Mouse (Mus musculus) forebrain, postnatal 0 days (tissue): ENCODE results near the gene Vps37b. TPM values are rescaled to one million over a fixed set of nuclear protein-coding genes. Genes with fewer than 3 reads are reported as not detected.

Experiments
- ATAC-seq: fragments of 200-750 bp; cut with Nextera tagmentation; 2 replicates; pipeline ENCODE4 v1.8.0; 2017; ENCODE audit warnings: mild to moderate bottlenecking, moderate library complexity
- DNase-seq: peaks from one replicate; pipeline ENCODE4 v3.0.0-alpha.2; 2015
- H3K27ac ChIP-seq: fragments of 300-500 bp; sonication (generic); 2 replicates; pipeline ENCODE4 v1.5.1; 2014; ENCODE audit warnings: low read depth, mild to moderate bottlenecking, antibody characterized with exemption, low read length, moderate library complexity, mixed read lengths
- H3K27me3 ChIP-seq: fragments of 300-500 bp; sonication (generic); 2 replicates; pipeline ENCODE4 v1.6.1; 2014; ENCODE audit warnings: mild to moderate bottlenecking, low read length, mixed read lengths; ENCODE audit not compliant: insufficient read depth
- H3K36me3 ChIP-seq: fragments of 300-500 bp; sonication (generic); 2 replicates; pipeline ENCODE4 v1.6.1; 2014; ENCODE audit warnings: mild to moderate bottlenecking, moderate library complexity; ENCODE audit not compliant: insufficient read depth
- H3K4me1 ChIP-seq: fragments of 300-500 bp; sonication (generic); 2 replicates; pipeline ENCODE4 v1.6.1; 2014; ENCODE audit warnings: antibody characterized with exemption; ENCODE audit not compliant: insufficient read depth
- H3K4me2 ChIP-seq: fragments of 300-500 bp; sonication (generic); 2 replicates; pipeline ENCODE4 v1.6.1; 2014; ENCODE audit warnings: low read depth, mild to moderate bottlenecking, moderate library complexity
- H3K4me3 ChIP-seq: fragments of 300-500 bp; sonication (generic); 2 replicates; pipeline ENCODE4 v1.5.1; 2014; ENCODE audit warnings: low read depth, low read length, mixed read lengths
- H3K9ac ChIP-seq: fragments of 300-500 bp; sonication (generic); 2 replicates; pipeline ENCODE4 v1.6.1; 2014; ENCODE audit warnings: mild to moderate bottlenecking
- H3K9me3 ChIP-seq: fragments of 300-500 bp; sonication (generic); 2 replicates; pipeline ENCODE4 v1.6.1; 2016; ENCODE audit warnings: low read length
- CTCF ChIP-seq: sonication (generic); IDR thresholded peaks from 2 replicates; pipeline ENCODE4 v1.5.1; 2016; ENCODE audit warnings: antibody characterized with exemption, control low read depth, low read depth
- WGBS: fragments of 180-500 bp; shearing (Covaris S2); extraction: QIAGEN DNeasy Blood & Tissue Kit; methylation state at CpG from one replicate; pipeline ENCODE4 v1.1.7; 2014; 5-methylcytosine and 5-hydroxymethylcytosine counted together
- polyA plus RNA-seq: library from polyadenylated mRNA; unstranded; fragments of >200 nt; fragmentation: Nextera tagmentation; extraction: Ambion mirVana; gene quantifications from 2 replicates; pipeline ENCODE4 v1.2.1, GENCODE M21; 2015
- total RNA-seq: library from RNA; depleted of rRNA; stranded (reverse); fragments of >200 nt; gene quantifications from 2 replicates; pipeline ENCODE4 v1.2.3, GENCODE M21; 2014

Gene Vps37b
- total and polyA plus RNA-seq, 2 experiments from 2014 or later = 62.0 to 76.5 TPM

- no peak for DNase-seq
- H3K36me3 ChIP-seq = no peaks in the 10 kb centered on the region
- H3K4me1 ChIP-seq = peaks cover 12% of the 10 kb centered on the region
- TF ChIP-seq CTCF = no peak
- H3K4me3 ChIP-seq = peak overlapping the region; percentile 81
- ATAC-seq = no peak
- no peak overlapping the region for H3K27ac ChIP-seq
- peak overlapping the region; percentile 79 for H3K4me2 ChIP-seq
- 12% methylated on average over 11 of the region's 11 CpGs for WGBS
- H3K9me3 ChIP-seq = no peaks in the 10 kb centered on the region
- no peaks in the 10 kb centered on the region for H3K27me3 ChIP-seq
- H3K9ac ChIP-seq = peak overlapping the region; percentile 80
These were observed 57.4 kb downstream of the Vps37b start for GRCm38 (mm10) chr5:123974616-123975111.

- H3K4me2 ChIP-seq = peak overlapping the region; percentile 79
- H3K36me3 ChIP-seq = no peaks in the 10 kb centered on the region
- no peaks in the 10 kb centered on the region for H3K27me3 ChIP-seq
- peak overlapping the region; percentile 54; the same call in 1 of the 2 replicates for H3K27ac ChIP-seq
- peak overlapping the region; percentile 80 for H3K9ac ChIP-seq
- ATAC-seq (peak; percentile 21), DNase-seq (peak; percentile 28)
- WGBS = 1% methylated on average over 14 of the region's 14 CpGs
- no peaks in the 10 kb centered on the region for H3K9me3 ChIP-seq
- H3K4me1 ChIP-seq = peaks cover 12% of the 10 kb centered on the region
- no peak for TF ChIP-seq CTCF
- peak overlapping the region; percentile 81 for H3K4me3 ChIP-seq
These were observed 57.9 kb downstream of the Vps37b start for GRCm38 (mm10) chr5:123974179-123974485.

DNA sequence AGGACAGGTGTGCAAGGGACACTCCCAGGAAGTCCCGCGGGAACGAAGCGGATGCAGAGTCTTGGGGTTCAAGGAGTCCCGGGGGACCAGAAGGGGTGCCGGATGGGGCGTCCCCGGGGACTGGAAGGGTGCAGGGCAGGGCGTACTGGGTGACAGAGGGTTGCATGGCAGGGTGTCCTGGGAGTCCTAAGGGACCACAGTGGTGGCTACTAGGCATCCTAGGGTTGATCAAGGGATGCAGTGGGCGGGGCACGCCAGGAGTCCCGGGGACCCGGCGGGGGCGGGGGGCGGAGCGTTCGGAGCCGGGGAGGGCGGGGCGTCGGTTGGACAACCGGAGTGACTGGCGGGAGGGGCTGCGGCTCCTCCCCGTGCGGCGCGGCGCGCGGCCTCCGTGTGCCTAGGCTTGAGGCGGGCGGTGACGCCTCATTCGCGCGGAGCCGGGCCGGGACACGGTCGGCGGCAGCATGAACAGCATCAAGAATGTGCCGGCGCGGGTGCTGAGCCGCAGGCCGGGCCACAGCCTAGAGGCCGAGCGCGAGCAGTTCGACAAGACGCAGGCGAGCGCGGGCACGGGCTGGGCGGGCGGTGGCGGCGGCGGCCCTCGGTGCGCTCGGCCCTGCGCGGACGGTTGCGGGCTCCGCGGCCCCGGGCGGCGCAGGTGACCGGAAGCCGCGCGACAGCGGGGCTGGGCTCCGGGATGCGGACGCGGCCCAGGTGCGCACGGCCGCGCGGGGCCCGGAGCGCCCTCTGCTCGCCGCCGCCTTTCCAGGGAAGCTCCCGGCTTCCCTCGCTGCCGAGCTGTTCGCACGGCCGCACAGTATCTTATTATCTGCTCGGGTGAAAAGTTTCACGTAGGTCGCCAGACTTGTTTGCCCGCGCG lies 58.5 kb downstream of the Vps37b start, which contains the start of gene Hip1r:
TSS of gene Hip1r (plus strand) at position 330 of the 880 bp plus-strand sequence.
- H3K9me3 ChIP-seq = no peaks in the 10 kb centered on the region
- ATAC-seq = peak; percentile 72
- H3K27me3 ChIP-seq = no peaks in the 10 kb centered on the region
- peak within 1 kb of the TSS; percentile 81 for H3K4me3 ChIP-seq
- peak; percentile 67 for DNase-seq
- peaks cover 12% of the 10 kb centered on the region for H3K4me1 ChIP-seq
- peak within 1 kb of the TSS; percentile 54 for H3K27ac ChIP-seq
- H3K36me3 ChIP-seq = no peaks in the 10 kb centered on the region
- no peak for TF ChIP-seq CTCF
- peak within 1 kb of the TSS; percentile 79 for H3K4me2 ChIP-seq
- H3K9ac ChIP-seq = peak within 1 kb of the TSS; percentile 80
- WGBS = 5% methylated on average over 82 of the region's 106 CpGs

- Histone ChIP-seq H3K4me3 (no peak overlapping the region), H3K9ac (no peak overlapping the region), H3K27ac (no peak overlapping the region), H3K36me3 (no peaks in the 10 kb centered on the region), H3K4me1 (peaks cover 12% of the 10 kb centered on the region), H3K9me3 (no peaks in the 10 kb centered on the region), H3K4me2 (no peak overlapping the region), H3K27me3 (no peaks in the 10 kb centered on the region)
- ATAC-seq (no peak), DNase-seq (no peak)
- TF ChIP-seq CTCF = no peak
- WGBS = 53% methylated on average over 6 of the region's 6 CpGs
These were observed 59.6 kb downstream of the Vps37b start for GRCm38 (mm10) chr5:123972453-123972852.

GRCm38 (mm10) chr5:123970576-123970975 lies 61.5 kb downstream of the Vps37b start:
- 91% methylated on average over 4 of the region's 4 CpGs for WGBS
- Histone ChIP-seq H3K27me3 (no peaks in the 10 kb centered on the region), H3K9ac (no peak overlapping the region), H3K4me3 (no peak overlapping the region), H3K9me3 (no peaks in the 10 kb centered on the region), H3K27ac (no peak overlapping the region), H3K4me2 (no peak overlapping the region), H3K4me1 (peaks cover 11% of the 10 kb centered on the region), H3K36me3 (no peaks in the 10 kb centered on the region)
- TF ChIP-seq CTCF = no peak
- ATAC-seq (no peak), DNase-seq (no peak)

DNA sequence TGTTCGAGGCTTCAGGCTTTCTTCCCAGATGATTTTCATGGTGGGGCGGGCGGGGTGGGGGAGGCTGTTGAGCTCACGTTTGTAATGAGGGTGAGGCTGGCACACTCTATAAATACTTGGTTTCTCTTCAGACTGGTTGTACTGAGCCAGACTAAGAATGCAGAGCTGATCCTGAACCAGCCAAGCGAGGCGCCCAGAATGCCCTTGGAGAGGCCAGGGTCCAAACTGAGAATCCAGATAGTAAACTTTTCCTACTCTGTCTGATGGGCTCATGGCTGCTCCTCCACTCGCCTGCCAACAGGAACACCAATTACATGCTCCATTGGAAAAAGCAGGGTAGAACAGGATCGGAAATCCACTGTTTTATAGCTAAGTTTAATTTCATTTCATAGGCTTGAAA lies 62.9 kb downstream of the Vps37b start:
- Histone ChIP-seq H3K9ac (no peak overlapping the region), H3K4me2 (no peak overlapping the region), H3K27me3 (no peaks in the 10 kb centered on the region), H3K27ac (no peak overlapping the region), H3K36me3 (no peaks in the 10 kb centered on the region), H3K4me1 (no peaks in the 10 kb centered on the region), H3K9me3 (no peaks in the 10 kb centered on the region), H3K4me3 (no peak overlapping the region)
- DNase-seq = no peak
- TF ChIP-seq CTCF = no peak
- ATAC-seq = no peak
- WGBS = 49% methylated on average over 8 of the region's 8 CpGs

DNA sequence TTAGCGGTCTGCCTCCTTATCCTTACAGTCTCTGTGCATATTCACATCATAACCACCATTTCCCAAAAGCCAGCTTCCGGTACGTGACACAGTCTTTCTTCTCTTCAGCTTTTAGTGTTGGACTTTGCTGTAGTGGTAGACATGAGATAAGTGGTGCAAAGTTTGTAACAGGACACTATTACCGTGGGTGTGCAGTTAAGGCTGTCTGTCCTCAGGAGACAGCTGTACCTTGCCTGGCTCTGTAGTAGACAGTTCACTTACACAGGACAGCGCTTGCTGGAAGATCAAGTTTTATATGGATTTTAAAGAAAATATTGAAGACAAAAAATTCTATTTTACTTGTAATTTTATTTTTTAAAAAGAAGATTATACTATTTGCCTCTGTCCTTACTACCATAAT lies 63.6 kb downstream of the Vps37b start:
- Histone ChIP-seq H3K9me3 (no peaks in the 10 kb centered on the region), H3K9ac (no peak overlapping the region), H3K4me1 (no peaks in the 10 kb centered on the region), H3K27ac (no peak overlapping the region), H3K27me3 (no peaks in the 10 kb centered on the region), H3K4me3 (no peak overlapping the region), H3K4me2 (no peak overlapping the region), H3K36me3 (no peaks in the 10 kb centered on the region)
- no peak for ATAC-seq
- no peak for TF ChIP-seq CTCF
- WGBS = 82% methylated on average over 5 of the region's 5 CpGs
- DNase-seq = no peak
